Mouse (Mus musculus) adipocyte (in vitro differentiated cells): Measurements from ENCODE around the gene Klhl36.
"Not testable (repeated sequence)": the region's sequence is repeated elsewhere in the genome, so short reads cannot be mapped to it uniquely, and the experiment has no call there.

Source experiments
- DNase-seq: peaks from one replicate; pipeline ENCODE4 v3.0.0-alpha.2; 2016; ENCODE audit warnings: low spot score

Gene Klhl36

GRCm38 (mm10) chr8:119835270-119835669, 26.8 kb upstream of the Klhl36 start:
- DNase-seq, result peak; percentile 31

GRCm38 (mm10) chr8:119836831-119837230, 25.2 kb upstream of the Klhl36 start:
- DNase-seq, result no peak

GRCm38 (mm10) chr8:119837553-119838071, 24.5 kb upstream of the Klhl36 start:
- DNase-seq, result no peak

- DNase-seq, result no peak
These were observed 23.7 kb upstream of the Klhl36 start for GRCm38 (mm10) chr8:119838100-119838982.

GRCm38 (mm10) chr8:119838983-119839340, 23.1 kb upstream of the Klhl36 start:
- DNase-seq, result no peak

GRCm38 (mm10) chr8:119839419-119840021, 22.5 kb upstream of the Klhl36 start:
- no peak for DNase-seq

GRCm38 (mm10) chr8:119840275-119840808, 21.7 kb upstream of the Klhl36 start, which contains the start of gene Cotl1:
Gene Cotl1, minus strand, starts transcription at chr8:119840544.
- DNase-seq, result peak; percentile 82

- DNase-seq, result no peak
These were observed 21.1 kb upstream of the Klhl36 start for GRCm38 (mm10) chr8:119840905-119841411.

- DNase-seq, result peak; percentile 75
These were observed 18.6 kb upstream of the Klhl36 start for GRCm38 (mm10) chr8:119843444-119843843.

GRCm38 (mm10) chr8:119844577-119844976, 17.5 kb upstream of the Klhl36 start:
- DNase-seq, result no peak

GRCm38 (mm10) chr8:119845741-119846140, 16.3 kb upstream of the Klhl36 start:
- DNase-seq, result not testable (repeated sequence)

GRCm38 (mm10) chr8:119847232-119847922, 14.7 kb upstream of the Klhl36 start:
- no peak for DNase-seq

GRCm38 (mm10) chr8:119853521-119853920, 8.5 kb upstream of the Klhl36 start:
- DNase-seq, result no peak

GRCm38 (mm10) chr8:119854035-119854434, 8.0 kb upstream of the Klhl36 start:
- DNase-seq, result peak; percentile 63

- peak; percentile 39 for DNase-seq
These were observed 6.4 kb upstream of the Klhl36 start for GRCm38 (mm10) chr8:119855656-119856055.

- no peak for DNase-seq
These were observed 4.3 kb upstream of the Klhl36 start for GRCm38 (mm10) chr8:119857767-119858166.

GRCm38 (mm10) chr8:119862390-119862734, 296 bp downstream of the Klhl36 start:
- DNase-seq, result no peak

- no peak for DNase-seq
These were observed 683 bp downstream of the Klhl36 start for GRCm38 (mm10) chr8:119862749-119863148.

GRCm38 (mm10) chr8:119869616-119870015, 7.5 kb downstream of the Klhl36 start:
- no peak for DNase-seq

GRCm38 (mm10) chr8:119873181-119873580, 11.1 kb downstream of the Klhl36 start:
- no peak for DNase-seq

GRCm38 (mm10) chr8:119881301-119881700, 19.2 kb downstream of the Klhl36 start:
- DNase-seq, result no peak

GRCm38 (mm10) chr8:119881917-119882316, 19.9 kb downstream of the Klhl36 start:
- DNase-seq, result no peak
